Mouse (Mus musculus): Measurements from ENCODE around the gene Arid1b.

Arid1b gene

DNA sequence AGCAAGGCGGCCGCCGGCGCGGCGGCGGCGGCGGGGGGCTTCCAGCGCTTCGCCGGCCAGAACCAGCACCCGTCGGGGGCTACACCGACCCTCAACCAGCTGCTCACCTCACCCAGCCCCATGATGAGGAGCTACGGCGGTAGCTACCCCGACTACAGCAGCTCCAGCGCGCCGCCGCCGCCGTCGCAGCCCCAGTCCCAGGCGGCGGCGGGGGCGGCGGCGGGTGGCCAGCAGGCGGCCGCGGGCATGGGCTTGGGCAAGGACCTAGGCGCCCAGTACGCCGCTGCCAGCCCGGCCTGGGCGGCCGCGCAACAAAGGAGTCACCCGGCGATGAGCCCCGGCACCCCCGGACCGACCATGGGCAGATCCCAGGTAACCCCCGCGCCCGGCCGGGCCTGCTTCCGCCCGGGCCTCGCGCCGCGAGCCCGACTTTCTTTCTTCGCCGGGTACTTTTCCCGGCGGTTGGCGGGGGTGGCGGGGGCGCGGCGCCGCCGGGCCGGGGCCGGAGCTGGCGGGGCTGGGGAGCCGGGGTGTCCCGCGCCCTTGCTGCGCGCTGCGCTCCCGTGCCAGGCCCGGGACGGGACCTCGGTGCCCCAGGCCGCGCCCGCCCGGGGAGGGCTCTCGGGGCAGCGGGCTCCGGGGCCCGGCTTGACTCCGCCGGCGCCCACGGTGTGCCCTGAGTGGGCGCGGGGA lies 2.1 kb downstream of the Arid1b start:
- DNase-seq, result peak; percentile 71

DNA sequence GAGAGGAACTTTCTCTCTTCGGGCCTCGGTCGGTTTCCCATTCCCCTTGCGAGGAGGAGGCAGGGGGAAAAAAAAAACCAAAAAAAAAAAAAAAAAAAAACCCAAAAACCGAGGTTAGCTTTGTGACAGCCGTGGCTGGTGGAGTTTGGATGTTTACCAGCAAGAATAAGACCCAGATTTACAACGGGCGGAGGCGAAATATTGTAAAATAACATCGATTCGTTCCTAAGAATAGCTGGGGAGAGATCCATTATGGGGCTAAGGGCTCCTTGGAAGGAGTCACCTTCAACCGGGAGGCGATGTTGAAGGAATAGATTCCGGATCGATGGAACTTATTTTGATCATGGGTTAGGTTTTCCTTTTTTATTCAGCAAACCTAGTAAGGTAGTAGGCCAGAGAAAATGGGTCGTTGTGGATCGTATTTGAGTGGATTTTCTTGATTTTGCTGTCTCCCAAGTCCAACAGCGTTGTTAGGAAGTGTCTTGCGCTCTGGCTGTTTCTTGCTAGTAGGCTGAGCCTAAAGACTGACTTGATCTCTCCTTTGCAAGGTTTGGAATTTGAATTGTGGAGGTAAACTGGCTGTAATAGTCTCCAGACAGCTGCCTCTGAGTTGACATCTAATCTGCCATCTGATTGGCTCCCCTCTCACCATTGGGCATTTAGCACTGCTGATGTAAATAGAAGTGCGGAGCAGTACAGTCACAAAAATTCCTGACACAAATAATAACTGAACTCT lies 2.9 kb downstream of the Arid1b start:
- no peak for DNase-seq

DNA sequence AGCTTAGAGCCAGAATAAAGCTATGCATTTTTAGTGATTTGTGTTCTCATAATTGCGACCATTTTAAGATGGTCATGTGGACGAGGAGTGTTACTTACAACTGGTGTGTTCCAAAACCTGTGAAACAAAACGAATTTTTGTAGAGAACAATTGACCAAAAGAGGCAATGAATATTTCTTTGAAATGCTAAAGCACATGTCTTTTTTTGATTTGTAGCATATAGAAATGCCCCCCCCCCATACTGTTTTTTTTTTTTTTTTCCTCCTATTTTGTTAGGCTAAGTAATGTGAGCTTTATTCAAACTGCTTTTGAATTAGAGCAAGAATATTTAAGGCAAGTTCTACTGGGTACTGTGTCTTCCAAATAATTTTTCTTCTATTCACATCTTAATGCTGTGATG lies 3.8 kb downstream of the Arid1b start:
- no peak for DNase-seq

DNA sequence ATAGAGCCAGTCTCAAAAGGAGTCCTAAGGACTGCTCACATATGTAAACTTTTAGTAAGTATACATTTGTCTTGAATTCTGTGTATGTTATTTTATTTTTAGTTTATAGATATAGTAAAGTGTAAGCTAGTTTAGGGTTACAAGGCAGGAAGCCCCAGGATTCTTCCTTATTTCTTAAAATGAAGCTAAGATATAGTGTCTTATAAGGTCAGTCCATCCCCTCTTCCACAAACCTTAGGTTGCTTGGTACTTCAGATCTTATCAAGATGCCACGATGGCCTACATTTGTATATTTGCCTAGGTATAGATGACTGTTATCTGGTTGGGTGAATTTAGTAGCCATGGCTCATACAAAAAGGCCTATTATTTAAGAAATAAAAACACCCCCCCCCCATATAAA lies 5.1 kb downstream of the Arid1b start:
- no peak for DNase-seq

DNA sequence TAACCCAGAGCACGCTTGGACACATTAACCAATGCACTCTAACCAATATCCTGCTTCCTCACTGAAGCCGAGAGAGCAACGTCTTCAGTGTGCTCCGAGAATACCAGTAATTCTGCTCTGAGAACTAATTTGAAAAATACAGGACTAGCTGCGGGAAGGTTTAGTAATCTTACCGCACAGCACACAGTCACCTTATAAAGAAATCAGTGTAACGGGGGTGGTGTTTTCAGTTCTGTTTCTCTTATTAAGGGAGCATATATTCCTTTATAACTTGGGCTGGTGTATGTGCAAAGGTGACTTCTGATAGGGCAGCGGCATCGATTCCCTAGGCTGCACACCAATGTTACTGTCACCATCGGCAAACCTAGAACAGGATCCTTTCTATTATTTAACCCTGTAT lies 5.9 kb downstream of the Arid1b start:
- no peak for DNase-seq

DNA sequence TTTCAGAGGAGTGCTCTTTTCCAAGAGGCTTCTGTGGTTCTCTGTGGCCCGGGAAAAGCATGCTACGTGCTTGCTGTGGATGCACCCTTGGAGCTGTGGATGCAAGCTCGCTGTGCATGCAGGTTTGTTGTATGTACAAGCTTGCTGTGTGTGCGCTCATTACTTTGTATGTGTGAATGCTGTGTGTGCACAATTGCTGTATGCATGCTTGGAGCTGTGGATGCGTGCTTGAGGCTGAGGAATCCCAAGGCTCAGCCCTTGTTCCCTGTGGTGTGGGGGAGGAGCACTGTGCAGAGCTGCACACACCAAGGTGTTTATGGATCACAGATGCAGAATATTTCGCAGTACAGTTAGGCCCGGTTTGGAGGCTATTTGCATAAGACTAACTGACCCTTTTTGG lies 6.7 kb downstream of the Arid1b start:
- no peak for DNase-seq

DNA sequence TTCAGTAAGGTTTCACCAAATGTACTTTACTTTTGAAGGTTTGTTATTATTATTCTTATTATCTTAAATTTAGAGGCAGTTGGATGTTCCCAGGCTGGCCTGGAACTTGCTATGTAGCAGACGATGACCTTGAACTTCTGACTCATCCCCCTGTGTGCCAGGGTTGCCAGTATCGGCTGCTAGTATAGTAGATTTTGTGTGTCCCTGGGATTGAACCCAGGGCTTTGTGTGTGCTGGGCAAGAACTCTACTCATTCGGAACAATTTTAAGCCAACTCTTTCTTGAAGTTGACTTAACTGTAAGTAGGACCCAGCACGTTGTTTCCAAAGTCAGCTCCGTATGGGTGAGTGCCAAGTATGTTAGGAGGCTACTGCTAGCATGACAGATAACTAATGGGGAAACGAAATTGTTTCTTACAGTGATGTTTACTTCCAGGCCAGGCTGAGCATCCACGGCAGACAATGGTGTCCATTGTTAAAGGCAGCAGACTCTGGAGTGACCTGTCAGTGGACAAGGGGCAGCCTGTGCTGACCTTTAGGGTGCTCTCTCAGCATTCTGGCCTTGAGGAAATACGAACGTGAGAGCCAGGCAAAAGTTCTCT lies 7.5 kb downstream of the Arid1b start:
- DNase-seq, result no peak

DNA sequence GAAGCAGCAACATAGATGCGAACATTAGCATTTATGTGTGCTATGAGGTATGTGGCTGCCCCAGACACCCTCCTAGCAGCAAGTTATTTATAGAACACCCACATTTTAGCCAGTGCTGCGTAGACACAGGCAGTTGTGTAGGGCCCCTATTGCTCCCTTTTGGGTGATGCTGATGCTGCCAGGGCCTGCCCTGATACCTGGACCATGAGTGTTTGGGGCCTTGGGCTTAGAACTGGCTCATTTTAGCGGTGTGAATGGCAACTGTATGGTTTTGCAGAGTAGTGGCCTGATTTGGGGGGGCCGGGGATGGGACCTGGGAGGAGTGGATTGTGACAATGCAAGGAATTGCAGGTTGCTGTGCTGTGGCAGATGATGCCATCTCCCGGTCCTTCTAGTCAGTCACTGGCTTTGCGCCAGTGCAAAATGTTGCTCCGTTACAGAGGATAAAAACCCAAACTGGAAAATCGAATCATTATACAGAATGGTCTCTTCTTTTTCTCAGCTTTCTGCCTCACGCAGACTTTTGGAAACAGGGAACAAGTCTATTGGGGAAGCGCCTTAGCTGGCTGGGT lies 8.9 kb downstream of the Arid1b start:
- no peak for DNase-seq

DNA sequence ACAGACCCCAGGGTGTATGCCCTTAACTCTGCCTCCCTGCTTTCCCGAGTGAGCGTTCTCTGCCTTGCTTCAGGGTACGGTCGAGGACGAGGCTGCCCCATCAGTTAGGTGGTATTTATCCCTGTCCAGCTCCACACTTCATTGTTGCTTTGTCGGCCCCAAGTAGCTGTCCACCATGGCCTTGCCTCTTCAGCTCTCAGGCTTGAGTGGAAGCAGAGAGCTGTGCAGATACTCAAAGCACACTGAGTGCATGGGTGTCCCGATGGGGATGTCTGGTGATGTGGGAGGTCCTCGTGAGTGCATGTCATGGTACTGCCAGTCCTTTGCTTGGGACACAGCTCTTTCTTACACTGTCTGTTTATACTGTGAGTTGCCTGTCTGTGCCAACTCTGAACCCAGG lies 10.1 kb downstream of the Arid1b start:
- no peak for DNase-seq

DNA sequence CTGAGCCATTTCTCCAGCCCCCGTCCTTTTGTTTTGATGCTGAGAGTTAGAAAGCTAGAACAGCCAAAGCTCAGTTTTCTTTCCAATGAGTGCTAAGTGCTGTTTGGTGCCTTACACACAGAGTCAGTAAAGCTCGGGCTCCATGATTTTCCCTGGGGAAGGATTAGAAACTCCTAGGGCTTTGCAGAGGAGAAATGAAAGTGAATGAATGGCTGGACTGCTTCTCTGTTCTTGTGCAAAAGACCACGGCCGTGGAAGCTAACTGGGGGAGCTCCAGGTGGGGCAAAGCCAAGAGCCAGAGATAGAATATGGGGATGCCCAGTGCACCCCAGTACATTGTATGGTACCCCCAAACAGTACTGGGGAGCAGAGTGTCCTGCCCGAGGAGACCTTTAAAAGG lies 10.6 kb downstream of the Arid1b start:
- no peak for DNase-seq

DNA sequence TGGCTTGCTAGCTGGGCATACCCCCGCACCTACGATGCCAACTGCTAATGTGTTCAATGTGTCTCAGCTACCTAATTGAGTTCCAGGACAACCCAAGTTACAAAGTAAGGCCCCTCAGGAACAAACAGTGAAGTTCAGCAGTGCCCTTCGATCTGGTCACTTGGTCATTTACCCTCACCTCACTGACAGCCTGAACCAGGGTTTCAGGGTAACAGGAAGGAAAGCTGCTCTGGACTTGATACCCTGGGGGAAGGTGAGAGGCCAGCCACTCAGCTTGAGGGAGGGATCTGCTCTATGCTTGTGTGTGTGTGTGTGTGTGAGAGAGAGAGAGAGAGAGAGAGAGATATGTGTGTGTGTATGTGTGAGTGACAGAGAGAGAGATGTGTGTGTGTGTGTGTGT lies 11.2 kb downstream of the Arid1b start:
- no peak for DNase-seq

DNA sequence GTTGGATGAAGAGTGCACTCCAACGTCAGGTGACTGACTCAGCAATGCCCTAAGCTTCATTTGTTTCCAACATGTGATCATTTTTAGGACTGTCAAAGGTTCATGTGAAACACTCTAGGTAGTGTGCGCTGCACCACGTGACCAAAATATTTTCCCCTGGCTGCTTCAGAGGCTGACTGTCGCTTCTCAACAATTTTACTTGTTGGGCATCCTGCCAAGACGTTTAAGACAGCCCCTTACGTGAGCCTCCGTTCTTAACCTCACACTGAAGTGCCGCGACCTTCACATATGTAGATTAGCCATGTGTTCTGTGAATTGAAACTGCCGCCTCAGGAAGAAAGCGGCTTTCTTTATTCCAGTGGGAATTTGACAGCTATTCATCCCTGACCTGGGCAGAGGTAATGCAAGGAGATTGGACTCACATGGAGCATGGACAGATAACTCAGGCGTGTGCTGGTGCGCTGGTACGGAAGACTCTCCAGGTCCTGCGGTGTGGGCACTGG lies 13.1 kb downstream of the Arid1b start:
- DNase-seq, result peak; percentile 71

DNA sequence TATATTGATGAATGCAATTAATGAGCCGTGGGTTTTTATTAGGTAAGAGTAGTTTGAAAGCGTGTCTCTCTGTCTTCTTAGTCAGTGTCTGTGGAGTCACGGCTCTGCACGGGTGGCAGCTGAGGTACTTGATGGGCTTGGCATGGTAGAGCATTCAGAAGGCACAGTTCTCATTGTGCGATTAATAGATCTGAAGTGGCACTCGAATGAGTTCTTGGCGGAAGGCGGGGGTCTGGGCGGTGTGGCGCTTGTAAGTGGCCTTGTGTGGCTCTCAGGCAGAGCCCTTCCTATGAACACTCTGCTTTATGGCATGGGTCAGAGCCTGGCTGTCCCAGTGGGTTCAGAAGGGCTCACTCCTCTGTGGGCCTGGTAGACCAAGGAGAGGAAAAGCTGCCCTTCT lies 14.1 kb downstream of the Arid1b start:
- no peak for DNase-seq

DNA sequence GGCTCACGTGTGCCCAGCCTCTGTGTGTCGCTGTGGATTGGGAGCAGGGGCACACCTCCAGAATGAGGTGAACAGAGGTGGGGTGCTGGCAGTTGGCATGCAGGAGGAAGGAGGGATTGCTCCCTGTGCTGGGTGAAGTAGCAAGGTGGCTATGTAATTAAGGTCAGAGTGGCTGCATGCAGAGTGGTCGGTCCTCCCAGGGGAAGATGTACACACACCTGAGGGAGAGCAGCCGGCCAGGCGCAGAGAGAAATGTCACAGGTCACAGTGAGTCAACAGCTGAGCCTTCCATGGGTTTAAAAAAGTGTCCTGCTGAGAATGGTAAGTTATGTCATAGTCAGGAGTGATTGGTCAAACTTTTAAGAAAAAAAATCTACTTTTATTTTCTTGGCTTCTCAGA lies 14.6 kb downstream of the Arid1b start:
- DNase-seq, result no peak

DNA sequence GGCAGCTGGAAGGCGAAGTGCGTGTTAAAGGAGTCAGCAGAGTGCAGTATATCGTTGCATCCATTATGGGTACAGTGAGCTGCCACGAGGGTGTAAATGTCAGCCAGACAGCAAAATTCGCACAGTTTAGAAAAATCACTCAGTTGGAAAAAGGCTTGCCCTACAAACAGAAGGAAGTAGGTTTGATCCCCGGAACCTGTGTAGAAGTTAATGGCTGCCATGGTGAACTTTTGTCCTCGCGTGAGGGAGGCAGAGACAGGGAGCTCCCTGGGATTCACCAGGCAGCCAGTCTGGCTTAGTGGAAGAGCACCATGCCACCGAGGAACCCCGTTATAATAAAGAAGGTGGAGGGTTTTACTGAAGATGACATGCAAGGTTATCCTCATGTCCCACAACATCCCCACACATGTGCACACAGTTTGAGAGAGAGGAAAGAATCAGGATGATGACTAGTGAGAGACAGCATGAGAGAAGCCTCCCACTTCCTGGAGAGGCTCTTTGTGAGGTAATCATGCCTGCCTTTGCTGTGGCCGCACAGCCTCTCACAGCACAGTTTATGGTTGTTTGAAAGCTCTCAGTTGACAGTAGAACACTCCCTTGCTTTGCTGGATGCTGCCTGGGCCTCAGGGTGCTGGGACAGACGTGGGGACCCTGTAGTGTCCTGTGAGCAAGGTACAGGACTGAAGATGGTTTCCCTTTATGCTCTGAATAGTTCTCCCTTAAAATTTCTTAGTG lies 15.6 kb downstream of the Arid1b start:
- DNase-seq, result no peak

DNA sequence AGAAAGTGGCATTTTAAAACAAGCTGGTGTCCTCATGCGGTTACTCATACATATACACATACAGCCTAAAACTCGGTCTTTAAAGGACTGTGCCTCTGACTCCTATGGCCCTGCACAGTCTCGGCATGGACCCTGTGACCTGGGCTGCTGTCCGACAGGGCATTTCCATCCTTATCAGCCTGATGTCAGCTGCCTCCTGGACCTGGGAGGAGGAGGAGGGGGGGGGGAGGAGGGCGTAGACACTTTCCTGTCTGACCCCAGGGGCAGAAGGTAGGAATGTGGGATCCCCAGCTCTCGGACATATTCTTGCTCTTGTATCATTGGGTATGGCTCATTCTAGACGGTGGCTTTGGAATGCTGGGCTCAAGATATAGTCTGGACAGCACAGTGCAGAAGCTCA lies 16.6 kb downstream of the Arid1b start:
- DNase-seq, result no peak

DNA sequence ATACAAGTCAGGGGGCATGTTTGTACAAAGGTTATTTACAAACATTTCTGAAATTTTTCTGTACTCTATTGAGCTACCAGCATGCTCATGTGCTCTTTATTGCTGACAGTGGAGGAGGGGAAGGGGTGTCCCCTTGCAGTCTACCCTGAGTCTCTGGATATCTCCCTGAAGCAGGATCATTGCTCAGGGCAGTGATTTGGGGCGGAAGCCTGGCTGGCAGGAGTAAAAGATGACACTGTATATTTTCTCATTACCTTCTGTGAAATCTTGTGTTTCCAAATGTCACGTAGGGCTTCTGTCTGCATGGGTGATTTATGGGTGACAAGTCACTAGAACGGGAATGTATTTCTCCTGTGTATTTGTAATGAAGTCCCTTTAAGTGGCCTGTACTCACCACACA lies 18.0 kb downstream of the Arid1b start:
- no peak for DNase-seq

DNA sequence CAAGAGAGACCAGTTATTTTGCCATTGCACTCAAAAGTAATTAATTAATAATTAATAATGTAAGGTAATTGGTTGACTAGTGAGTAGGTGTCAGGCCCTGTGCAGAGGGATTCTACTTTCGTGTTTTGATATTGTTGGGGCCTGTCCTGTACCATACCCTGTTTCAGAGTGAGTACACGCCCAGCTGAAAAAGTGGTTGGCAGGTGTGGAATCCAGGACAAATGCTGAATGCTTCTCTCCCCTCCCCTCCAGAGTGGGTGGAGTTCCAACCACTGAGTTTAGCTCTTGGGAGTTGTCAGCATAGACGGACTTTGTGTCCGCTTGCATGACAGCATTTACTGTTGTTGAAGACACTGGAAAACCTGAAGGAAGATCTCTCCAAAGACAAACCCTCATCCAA lies 18.4 kb downstream of the Arid1b start:
- no peak for DNase-seq

DNA sequence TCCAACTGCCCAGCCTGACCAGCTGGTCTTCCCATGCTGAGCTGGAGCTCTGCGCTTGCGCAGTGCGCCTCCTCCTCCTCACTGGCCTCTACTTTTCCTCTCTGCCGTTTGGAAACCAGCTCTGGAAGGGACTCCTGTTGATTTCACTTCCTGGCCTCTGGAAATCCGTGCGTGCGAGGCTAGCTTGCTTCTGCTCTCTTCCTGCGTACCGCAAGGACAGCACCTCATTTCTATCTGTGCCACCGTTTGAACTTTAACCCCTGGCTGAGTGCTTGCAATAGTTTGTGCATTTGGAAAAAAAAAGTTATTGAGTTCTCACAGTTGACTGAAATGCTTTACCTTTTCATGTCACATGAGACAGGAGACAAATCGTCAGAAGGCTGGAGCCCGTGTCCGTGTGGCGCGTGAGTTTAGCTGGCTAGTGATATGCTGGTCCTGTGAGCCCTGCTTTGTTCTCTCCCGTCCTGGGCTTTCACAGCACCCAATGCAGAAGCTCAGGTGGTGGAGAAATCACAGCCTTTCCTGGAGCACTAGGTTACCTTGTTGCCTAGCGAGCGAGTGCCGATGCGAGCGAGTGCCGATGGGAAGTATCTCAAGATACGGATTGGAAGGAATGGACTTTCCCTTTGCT lies 20.3 kb downstream of the Arid1b start:
- DNase-seq, result peak; percentile 49

DNA sequence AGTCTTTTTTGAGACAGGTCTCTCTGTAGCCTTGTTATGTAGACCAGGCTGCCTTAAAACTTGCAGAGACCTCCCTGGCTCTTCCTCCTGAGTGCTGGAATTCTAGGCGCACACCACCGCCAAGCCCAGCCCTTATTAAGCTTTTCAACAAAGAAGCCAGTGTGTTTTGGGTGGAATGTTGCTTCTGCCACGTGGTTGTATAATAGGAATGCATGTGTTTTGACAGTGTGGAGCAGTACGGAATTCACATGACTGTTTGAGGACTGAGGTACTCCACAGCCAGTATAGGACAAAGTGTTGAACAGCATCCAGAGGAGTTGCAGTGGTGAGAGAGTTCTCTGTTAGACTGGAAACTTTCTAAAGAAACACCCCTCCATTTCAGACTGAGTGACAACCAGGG lies 22.3 kb downstream of the Arid1b start:
- no peak for DNase-seq

DNA sequence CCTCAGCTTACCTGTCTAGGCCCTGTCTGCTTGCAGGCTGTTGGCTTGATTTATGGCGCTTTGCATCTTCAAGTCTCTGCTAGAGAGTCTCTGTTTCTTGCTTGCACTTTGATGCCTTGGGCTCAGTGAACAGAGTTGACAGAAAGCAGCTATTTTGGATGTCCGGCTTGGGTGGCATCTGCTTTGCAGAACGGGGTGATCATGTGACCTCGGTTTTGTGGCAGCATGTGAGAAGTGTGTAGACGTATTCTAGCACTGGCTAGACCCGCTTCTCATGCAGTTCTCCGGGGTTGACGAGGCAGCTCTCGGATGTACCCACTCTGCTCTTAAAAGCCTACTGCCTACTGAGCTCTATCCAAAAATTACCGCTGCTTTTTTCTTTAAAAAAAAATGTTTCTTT lies 22.9 kb downstream of the Arid1b start:
- no peak for DNase-seq

DNA sequence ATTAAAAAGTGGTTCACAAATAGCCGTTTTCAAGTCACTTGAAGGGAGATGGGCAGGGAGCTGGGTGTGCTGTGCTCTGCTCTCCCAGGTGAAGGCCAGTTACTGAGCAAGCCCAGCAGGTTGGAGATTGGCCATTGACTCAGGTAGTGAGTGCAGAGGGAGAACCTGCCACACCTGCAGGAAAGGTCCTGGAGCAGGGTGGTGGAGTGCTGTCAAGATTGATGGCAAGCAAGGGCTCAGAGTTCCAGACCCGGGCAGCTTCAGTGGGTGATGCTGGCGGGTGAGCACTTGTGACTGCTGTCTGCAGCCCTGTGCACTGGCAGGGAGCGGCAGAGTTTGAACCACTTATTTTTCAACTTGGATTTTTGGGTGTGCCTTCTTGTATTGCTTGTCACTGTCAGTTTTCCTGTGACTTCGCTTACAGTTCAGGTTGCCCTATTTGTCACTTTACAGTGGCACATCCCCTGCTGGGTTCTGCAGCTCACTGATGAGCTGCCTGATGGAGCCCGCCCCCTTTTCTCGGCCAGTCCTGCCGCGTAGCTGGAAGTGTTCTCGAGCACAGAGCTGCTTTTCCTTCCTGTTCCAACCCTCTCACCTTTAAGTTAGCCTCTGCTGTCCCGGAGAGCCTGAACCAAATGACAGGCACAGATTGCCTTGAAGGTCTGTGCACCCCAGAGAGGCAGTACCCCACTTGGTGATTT lies 27.3 kb downstream of the Arid1b start:
- no peak for DNase-seq

Measured in kidney, adult 18-20 months (tissue).